Mouse (Mus musculus) monocyte, adult 2 months (primary cell): ENCODE results near the gene Rps29.

Source experiments
- DNase-seq, 2 experiments: peaks; one replicate each; pipeline ENCODE4 v3.0.0; 2022; ENCODE audit warnings: low spot score in 2 of 2, low read depth in 1 of 2

The Rps29 gene

GRCm38 (mm10) chr12:69130486-69130885, 28.5 kb downstream of the Rps29 start:
- no peak for DNase-seq

- no peak for DNase-seq
Observed at GRCm38 (mm10) chr12:69129634-69130310, 29.2 kb downstream of the Rps29 start.

- DNase-seq: no peak
Observed at GRCm38 (mm10) chr12:69127626-69128025, 31.4 kb downstream of the Rps29 start.

- no peak for DNase-seq
Observed at GRCm38 (mm10) chr12:69127170-69127569, 31.8 kb downstream of the Rps29 start.

- no peak for DNase-seq
Observed at GRCm38 (mm10) chr12:69125066-69125465, 33.9 kb downstream of the Rps29 start.

GRCm38 (mm10) chr12:69122801-69123200, 36.2 kb downstream of the Rps29 start:
- DNase-seq: no peak

- no peak for DNase-seq
Observed at GRCm38 (mm10) chr12:69119908-69120307, 39.1 kb downstream of the Rps29 start.
